Mouse (Mus musculus) lung, adult 2 months (tissue): ENCODE measurements around the gene Serpina3c.

Source experiments
- CTCF ChIP-seq: fragments of 200-500 bp; IDR thresholded peaks from 2 replicates; pipeline ENCODE4 v1.5.1; 2011; ENCODE audit warnings: mild to moderate bottlenecking, low read length, control low read depth; ENCODE audit not compliant: insufficient read depth
- POLR2A ChIP-seq: fragments of 200-500 bp; IDR thresholded peaks from 2 replicates; pipeline ENCODE4 v1.6.1; 2011; ENCODE audit warnings: low read depth, mild to moderate bottlenecking, control low read depth, low read length, borderline replicate concordance; ENCODE audit errors: extremely low read depth

DNA sequence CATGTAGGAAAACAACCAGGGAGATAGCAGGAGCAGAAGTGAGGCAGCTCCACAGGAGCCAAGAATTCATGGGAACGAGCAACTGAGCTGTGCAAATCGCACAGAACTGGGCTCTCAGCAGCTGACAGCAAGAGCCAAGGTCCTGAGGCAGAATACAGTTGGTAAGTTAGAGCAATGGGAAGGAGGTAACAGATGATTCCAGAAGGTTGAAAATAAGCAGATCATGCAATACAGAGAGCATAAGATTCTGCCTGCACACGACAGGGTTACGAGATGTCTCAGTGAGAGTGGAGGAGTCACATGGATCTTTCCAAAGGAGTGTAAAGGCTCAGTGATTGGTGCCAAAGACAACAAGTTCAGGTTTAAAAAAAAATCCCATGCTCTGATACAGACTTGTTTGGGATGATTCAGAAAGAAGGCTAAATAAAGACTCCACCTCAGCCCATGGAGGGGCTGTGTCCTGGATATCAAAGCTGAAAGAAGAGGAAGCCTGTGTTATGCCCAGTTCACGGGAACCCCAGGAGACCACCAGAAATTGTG lies 28.6 kb downstream of the Serpina3c start:
- TF ChIP-seq CTCF = no peak
- no peak for TF ChIP-seq POLR2A
